Mouse (Mus musculus) adrenal gland, adult (tissue): ENCODE measurements at regions not wholly inside any gene's neighbourhood (a gene's known extent, or its start where the extent isn't known, plus 50 kb on each side); places are given as distances from the start of the nearest gene placed in this dataset.

Experiments
- DNase-seq, 2 experiments: peaks; one replicate each; pipeline ENCODE4 v3.0.0; 2022 to 2023; ENCODE audit warnings: low spot score in 1 of 2; ENCODE audit not compliant: inconsistent age in 2 of 2

GRCm38 (mm10) chr9:68250011-68250410 is 403.6 kb upstream of the Rora start:
- DNase-seq, result no peak

DNA sequence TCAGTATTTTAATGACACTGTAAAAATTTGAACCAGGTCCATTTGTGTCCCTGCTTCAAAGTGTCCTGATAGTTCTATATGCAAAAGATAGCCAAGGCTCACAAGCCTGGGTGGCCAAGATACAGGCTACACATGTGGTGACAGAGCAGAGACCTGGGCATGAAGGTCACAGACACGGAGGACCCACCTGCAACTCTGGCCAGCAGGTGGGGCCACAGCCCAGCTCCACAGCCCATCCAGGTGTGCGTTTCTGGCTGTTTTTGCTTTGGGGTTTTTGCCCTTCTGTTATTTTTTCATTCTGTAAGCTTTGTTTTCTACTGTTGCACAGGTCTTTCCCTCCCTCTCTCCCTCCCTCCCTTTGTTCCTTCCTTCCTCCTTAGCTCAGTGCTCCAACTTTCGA is 399.4 kb upstream of the Rora start:
- DNase-seq, result peak in 1 of 2 experiments; percentile 39

DNA sequence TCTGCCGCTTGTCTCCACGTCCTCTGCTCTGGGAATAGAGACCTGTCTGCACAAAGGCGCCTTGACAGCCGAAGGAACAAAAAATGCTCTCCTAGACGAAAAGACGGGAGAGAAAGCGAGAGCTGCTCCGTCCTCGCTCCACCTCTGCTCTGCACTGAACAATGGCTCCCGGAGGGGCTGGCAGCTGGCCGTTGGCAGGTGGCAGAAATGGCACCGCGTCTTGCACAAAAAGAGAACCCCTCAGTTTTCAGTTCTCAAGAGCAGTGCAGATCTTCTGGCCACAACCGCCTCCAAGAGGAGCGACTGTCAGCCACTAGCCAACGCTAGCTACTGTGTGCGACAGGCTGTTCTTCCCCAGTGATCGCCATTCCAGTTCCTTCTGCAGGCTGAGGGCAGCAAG is 385.0 kb upstream of the Rora start:
- no peak for DNase-seq

DNA sequence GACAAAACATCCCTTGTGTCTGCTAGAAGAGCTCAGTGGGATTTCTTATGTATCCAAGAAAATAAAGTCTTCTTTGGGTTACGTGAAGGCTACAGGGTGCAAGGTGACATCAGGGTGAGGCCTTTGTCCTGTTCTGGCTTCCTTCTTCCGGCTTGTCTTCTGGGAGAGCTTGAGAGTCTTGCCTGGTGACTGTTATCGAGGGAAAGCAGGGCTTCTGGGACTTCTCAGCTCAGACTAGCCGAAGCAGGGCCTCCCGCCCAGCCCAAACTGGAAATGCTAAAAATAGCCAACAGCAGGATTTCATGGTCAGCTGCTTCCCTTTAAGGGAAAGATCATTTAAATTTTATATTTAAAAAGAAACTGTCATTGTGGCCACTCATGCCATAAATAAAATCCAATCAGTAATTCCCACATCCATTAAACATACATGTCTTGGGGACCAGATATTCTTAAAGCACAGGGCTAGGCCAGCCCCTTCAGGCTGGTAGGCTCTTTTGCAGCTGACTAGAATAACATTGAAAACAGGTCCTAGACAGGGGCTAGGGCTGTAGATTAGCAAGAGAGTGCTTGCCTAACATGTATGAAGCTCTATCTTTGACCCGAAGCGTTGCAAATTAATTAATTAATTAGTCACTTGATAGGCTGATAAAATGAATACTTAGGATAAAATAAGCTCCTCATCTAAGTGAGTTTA is 351.2 kb upstream of the Rora start:
- DNase-seq, result peak in 1 of 2 experiments; percentile 32

GRCm38 (mm10) chr9:68330721-68331120 is 322.9 kb upstream of the Rora start:
- no peak for DNase-seq

DNA sequence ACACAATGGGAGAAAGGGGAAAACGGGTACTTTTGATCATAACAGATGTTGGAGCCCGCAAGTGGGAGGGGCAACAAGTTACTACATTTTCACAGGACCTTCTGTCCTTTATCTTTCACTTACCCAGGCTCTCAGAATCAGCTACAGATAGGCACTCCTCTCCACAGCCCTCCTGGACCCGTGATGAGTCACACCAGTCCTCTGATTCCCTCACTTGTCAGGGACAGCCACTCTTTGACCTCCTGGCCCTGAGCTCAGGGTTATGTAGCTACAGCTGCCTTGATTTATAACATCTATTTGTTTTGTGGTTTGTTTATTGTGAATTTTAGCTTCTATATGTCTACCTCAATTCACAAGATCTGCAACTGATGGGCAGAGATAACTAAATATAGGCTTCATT is 312.7 kb upstream of the Rora start:
- peak; percentile 84 to 87 for DNase-seq

DNA sequence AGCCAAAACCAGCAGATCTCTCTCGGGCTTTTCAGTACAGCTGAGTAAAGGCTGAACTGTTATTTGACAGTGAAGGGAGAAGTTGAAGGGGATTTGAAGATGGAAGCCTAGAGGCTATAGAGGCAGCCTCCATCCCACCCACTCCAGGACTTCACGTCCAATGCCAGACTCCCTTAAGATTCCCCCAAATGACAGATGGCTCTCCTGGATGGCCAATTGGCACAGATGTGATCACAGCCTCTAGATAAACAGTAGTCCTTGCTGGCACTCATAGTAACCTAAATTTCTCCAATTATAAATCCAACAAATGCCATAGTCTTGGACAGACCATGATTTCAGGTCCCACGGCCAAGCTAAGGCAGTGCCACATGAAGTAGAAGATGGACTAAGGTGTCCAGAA is 312.1 kb upstream of the Rora start:
- DNase-seq, result peak in 1 of 2 experiments; percentile 41

DNA sequence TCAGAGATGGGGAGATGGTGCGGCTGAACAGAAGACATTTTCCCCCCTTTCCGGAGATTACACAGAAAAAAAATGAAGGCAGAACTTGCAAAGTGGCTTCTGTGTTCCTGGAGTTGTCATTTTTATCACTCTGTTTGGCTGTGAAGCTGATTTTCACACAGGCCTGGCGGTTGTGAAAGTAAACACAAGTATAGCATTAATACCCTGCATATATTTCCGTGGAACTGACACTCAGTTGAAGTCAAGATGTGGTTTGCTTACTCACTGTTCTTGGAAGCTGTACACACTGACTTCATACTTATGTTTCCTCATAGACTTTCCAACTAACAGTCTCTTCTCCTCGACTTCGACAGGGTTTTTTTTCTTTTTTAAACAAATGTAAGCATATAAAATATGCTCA is 306.2 kb upstream of the Rora start:
- DNase-seq, result no peak

- DNase-seq, result no peak
Measured at GRCm38 (mm10) chr9:68351466-68351865, 302.1 kb upstream of the Rora start.

- no peak for DNase-seq
Measured at GRCm38 (mm10) chr9:68354470-68354869, 299.1 kb upstream of the Rora start.

- DNase-seq, result no peak
Measured at GRCm38 (mm10) chr9:68356078-68356477, 297.5 kb upstream of the Rora start.

GRCm38 (mm10) chr9:68357231-68357630 is 296.4 kb upstream of the Rora start:
- DNase-seq, result no peak

GRCm38 (mm10) chr9:68366973-68367372 is 286.6 kb upstream of the Rora start:
- peak in 1 of 2 experiments; percentile 53 for DNase-seq

DNA sequence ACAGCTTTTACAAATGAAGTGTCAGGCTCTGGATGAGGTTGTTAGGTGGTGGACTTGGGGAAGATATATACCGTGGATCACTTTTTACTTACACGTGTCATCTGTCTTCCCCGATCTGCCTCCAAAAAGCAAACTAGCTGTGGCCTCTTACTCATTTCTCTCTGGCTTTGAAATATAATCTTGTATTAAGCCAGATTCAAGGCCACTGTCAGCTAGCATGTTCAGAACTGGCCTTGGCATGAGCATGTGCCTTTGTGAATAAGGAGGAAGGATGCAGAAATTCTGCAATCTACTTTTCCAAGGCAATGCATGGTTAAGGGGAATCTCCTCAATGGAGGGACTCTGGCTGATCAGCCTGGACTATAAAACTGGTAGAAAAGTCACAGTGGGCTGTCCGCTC is 286.0 kb upstream of the Rora start:
- peak; percentile 64 to 85 for DNase-seq

DNA sequence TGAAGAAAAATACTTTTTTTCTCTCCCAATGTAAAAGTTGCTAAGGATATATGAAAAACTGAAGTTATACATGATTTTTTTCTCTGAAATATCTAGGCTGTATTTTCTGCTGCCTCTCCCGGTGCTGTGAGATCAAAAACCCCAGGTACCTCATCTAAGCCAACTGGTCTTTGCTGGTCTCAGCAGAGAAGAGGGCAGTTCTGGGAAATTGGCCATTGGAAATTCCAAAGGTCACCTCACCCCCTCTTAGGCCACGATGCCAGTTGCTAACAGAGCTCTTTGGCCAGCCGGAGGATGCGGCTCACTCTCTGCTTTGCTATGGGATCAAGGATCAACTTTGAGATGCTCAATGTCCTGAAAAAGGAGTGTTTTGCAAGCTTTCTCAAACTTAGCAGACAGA is 280.9 kb upstream of the Rora start:
- DNase-seq, result no peak

DNA sequence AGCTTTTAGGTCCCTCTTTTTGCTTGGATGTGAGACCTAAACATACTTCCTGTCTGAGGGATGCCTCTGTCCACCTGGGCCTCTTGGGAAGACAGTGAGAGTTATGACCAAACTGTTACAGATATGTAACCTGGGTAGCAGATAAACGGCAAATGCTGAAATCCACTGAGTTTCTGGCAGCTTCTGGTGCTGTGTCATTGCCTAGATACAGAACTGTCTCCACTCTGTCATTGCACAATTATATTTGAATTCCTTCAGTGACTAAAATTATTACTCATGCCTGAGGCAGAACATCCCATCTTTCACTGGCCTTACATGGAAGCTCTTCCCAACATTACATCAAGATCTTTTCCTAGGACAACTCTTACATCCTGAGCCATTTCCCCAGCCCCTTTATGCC is 277.4 kb upstream of the Rora start:
- DNase-seq, result peak in 1 of 2 experiments; percentile 64

- DNase-seq, result peak; percentile 39 to 77
Measured at GRCm38 (mm10) chr9:68381871-68382270, 271.7 kb upstream of the Rora start.

DNA sequence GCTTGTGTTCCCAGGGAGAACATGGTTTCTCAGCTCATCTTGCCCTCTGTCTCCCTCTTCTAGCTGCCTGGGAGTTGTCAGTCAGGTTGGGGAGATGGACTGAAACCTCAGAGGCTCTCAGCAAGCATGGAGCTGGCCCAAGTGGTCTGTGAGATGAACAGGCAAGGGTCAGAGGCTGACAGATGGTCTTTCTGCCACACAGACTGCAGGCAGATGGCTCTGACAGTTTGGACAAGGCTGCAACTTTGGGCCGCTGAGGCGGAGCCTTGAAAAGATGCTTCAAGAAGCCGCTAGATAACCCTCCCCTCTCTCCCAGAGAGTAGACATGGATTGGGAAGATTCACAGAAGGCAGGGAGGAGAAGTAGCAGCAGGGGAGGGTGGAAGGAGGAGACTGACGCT is 252.7 kb upstream of the Rora start:
- no peak for DNase-seq

GRCm38 (mm10) chr9:68402176-68402845 is 251.3 kb upstream of the Rora start:
- DNase-seq, result peak; percentile 37 to 65

GRCm38 (mm10) chr9:68402981-68403380 is 250.6 kb upstream of the Rora start:
- DNase-seq, result peak; percentile 86 to 90

GRCm38 (mm10) chr9:68403516-68403915 is 250.1 kb upstream of the Rora start:
- DNase-seq, result no peak

GRCm38 (mm10) chr9:68409786-68410185 is 243.8 kb upstream of the Rora start:
- DNase-seq, result peak; percentile 88 to 93

DNA sequence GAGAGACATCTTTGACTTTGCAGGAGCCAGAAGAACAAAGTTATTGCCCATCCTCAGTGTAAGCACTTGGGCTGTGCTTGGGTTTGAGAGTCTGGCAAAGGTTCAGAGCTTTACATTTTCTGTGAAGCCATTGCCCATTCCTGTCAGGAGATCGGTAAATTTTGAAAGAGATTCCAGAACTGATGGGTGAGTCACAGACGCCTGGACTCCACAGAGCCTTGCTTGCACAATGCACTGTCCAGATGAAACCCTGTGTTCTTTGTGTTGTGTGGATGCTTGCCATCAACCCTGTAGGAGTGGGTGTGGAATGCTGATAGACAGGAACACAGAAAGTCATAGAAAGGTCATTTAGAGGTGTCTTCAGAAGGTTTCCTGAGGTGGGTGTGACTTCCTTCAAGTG is 227.3 kb upstream of the Rora start:
- DNase-seq, result peak; percentile 62 to 82
